Mouse (Mus musculus) lung, postnatal 14 days (tissue): Measurements from ENCODE around the gene Hist1h2ad.
"Not testable (repeated sequence)": the region's sequence is repeated elsewhere in the genome, so short reads cannot be mapped to it uniquely, and the experiment has no call there.

Source experiments
- DNase-seq: peaks from one replicate; pipeline ENCODE4 v3.0.0; 2021

The Hist1h2ad gene

DNA sequence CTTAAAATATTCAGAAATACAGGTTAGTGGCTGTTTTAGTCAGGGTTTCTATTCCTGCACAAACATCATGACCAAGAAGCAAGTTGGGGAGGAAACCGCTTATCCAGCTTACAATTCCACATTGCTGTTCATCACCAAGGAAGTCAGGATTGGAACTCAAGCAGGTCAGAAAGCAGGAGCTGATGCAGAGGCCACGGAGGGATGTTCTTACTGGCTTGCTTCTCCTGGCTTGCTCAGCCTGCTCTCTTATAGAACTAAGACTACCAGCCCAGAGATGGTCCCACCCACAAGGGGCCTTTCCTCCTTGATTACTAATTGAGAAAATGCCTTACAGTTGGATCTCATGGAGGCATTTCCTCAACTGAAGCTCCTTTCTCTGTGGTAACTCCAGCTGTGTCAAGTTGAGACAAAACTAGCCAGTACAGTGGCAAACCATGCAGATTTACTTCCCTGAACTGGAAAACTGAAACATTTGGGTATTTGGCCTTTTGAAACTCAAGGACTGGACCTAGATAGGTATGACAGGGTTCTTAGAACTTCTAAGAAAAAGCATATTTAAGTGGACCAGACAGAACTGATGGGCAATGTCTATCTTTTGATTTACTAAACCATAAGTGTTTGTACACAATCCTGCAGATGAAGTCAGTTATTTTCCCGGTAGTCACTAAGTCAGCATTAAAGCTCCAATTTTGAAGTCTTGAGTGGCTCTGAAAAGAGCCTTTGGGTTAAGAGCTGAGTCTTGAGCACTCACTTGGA, 31.8 kb upstream of the Hist1h2ad start:
- DNase-seq, result not testable (repeated sequence)

GRCm38 (mm10) chr13:23542999-23543607, 31.1 kb upstream of the Hist1h2ad start, which contains the start of gene Hist1h2bh:
Gene Hist1h2bh, minus strand, starts transcription at chr13:23543392.
- peak; percentile 56 for DNase-seq

DNA sequence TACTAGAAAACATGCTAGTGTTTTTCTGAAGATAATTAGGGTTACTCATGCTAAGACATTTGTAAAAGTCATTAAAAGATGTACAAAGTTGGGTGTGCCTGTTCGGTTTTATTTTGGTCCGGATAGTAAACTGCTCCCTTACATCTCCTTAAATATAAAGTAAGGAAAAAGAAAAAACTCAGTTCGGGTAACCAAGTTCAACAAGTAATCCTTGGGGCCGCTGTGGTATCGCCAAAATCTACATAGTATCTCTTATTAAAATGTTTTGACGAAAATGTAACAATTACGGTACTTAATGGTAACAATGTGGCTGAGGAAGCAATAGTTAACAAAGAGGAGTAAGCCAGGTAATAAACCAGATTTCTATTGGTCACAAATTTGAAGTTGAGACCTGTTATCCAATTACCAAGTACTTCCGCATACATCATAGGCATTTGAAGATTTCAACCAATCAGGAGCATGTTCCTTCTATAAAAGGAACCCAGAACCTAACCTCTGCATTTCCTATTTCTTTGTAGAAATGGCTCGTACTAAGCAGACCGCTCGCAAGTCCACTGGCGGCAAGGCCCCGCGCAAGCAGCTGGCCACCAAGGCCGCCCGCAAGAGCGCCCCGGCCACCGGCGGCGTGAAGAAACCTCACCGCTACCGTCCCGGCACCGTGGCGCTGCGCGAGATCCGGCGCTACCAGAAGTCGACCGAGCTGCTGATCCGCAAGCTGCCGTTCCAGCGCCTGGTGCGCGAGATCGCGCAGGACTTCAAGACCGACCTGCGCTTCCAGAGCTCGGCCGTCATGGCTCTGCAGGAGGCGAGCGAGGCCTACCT, 30.0 kb upstream of the Hist1h2ad start, which contains the start of gene Hist1h3f:
Gene Hist1h3f (plus strand): TSS at position 88 of the 822 bp plus-strand sequence.
- DNase-seq, result peak; percentile 68

GRCm38 (mm10) chr13:23544787-23545120, 29.4 kb upstream of the Hist1h2ad start:
- not testable (repeated sequence) for DNase-seq

DNA sequence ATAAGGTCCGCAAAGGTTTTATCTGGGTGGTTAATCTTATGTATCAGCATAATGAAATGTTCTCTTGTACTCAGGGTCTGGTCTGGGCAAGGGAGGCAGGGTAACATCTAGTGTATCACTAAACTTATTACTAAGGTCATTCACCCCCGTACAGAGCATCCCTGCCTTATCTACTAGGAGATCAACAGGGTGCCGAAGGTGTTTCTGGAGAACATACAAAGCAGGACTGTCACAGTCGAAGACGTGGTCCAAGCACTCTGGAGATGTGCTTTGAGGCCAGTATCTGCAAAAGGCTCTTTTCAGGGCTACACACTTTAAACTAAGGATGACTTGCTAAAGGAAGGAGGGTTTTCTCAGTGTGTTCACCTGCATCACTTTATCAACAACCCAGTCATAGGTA, 27.5 kb upstream of the Hist1h2ad start:
- DNase-seq, result no peak

- no peak for DNase-seq
Measured at GRCm38 (mm10) chr13:23550761-23551145, 23.4 kb upstream of the Hist1h2ad start.

DNA sequence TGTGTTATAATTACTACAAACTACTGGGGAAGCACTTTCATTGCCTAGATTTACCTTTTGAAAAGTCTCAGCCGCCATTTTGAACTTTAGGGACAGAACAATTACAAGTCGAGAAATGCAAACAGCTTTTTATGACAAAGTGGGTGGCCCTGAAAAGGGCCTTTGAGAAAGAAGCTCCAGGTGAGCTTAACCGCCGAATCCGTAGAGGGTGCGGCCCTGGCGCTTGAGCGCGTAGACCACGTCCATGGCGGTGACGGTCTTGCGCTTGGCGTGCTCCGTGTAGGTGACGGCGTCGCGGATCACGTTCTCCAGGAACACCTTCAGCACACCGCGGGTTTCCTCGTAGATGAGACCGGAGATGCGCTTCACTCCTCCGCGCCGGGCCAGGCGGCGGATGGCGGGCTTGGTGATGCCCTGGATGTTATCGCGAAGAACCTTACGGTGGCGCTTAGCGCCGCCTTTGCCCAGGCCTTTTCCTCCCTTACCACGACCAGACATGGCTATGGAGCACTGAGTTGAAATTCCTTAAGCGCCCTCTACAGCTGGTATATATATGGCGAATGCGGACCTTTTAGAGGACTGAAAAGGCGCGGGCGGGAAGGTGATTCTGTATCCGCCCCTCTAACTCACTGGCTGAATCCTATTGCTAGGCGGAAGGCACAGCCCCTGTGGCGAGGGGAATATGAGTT, 22.9 kb upstream of the Hist1h2ad start, which contains the start of gene Hist1h4f:
Gene Hist1h4f (minus strand): TSS at position 503 of the 689 bp plus-strand sequence.
- peak; percentile 82 for DNase-seq

- DNase-seq, result no peak
Measured at GRCm38 (mm10) chr13:23551931-23552914, 22.0 kb upstream of the Hist1h2ad start.

GRCm38 (mm10) chr13:23552962-23553361, 21.2 kb upstream of the Hist1h2ad start, which contains the start of gene Hist1h1d:
Gene Hist1h1d, plus strand, starts transcription at chr13:23553262.
- no peak for DNase-seq

GRCm38 (mm10) chr13:23554393-23554792, 19.8 kb upstream of the Hist1h2ad start:
- no peak for DNase-seq

GRCm38 (mm10) chr13:23554925-23555838, 19.0 kb upstream of the Hist1h2ad start:
- peak; percentile 70 for DNase-seq

- peak; percentile 64 for DNase-seq
Measured at GRCm38 (mm10) chr13:23555839-23556416, 18.3 kb upstream of the Hist1h2ad start.

DNA sequence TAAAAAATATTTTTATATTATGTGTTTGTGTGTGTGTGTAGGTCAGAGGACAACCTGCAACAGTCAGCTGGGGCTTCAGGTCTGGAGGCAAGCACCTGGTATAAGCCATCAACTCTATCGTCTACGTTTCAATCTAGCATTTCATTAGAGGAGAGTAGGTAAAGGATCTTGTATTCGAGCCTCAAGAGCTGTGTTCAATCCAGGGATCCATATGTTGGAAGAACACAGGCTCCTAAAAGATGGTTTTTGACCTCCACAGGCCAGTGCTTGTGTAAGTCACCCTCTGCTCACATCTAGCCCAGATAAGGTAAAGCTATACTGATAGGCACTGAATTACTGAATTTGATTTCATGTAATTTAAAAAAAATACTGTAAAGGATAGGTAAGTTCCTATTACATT, 17.3 kb upstream of the Hist1h2ad start:
- no peak for DNase-seq

DNA sequence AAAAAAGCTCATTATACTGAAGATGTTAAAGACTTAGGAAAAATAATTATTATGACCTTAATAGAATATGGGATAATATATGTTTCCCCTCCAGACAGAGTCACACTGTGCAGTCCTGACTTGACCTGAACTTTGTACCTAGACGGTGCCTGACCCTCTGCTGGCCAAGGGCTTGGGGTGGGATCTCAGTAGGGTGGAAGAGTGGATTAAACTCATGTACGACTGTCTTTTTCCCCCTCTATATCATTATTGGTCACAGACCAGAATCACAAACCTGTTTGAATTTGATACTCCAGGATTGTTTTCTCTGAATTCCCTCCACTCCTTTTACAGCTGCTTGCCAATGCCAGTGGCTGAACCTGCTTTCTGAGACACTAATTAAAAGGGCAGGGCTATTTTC, 13.5 kb upstream of the Hist1h2ad start:
- DNase-seq, result not testable (repeated sequence)

- DNase-seq, result not testable (repeated sequence)
Measured at GRCm38 (mm10) chr13:23561531-23561882, 12.7 kb upstream of the Hist1h2ad start.

GRCm38 (mm10) chr13:23561883-23562659, 12.1 kb upstream of the Hist1h2ad start, which contains the start of gene Hist1h3e:
Gene Hist1h3e, minus strand, starts transcription at chr13:23562369.
- DNase-seq, result peak; percentile 93

- no peak for DNase-seq
Measured at GRCm38 (mm10) chr13:23562699-23563462, 11.3 kb upstream of the Hist1h2ad start.

DNA sequence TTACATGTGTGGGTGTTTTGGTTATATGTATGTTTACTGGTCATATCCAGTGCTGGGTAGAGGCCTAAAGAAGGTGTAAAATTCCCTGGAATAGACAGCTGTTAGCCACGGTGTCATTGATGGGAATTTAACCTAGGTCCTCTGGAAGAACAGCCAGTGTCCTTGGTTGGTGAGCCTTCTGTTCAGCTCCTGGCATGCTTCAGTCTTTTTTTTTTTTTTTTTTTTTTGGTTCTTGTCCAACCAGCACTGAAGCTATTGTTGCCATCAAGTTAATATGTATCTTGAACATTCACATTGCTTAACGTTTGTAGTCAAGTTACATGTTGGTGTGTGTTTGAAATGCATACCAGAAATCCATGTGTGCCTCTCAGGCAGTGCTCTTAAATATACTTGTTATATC, 9.7 kb upstream of the Hist1h2ad start:
- no peak for DNase-seq
